Mouse (Mus musculus) heart, embryonic 16.5 days (tissue): Measurements from ENCODE around the gene Adam23. TPM values are rescaled to one million over a fixed set of nuclear protein-coding genes. Genes with fewer than 3 reads are reported as not detected.

Source experiments
- ATAC-seq: fragments of 200-750 bp; cut with Nextera tagmentation; replicated peaks from 2 replicates; pipeline ENCODE4 v1.8.0; 2017; ENCODE audit warnings: moderate number of reproducible peaks; ENCODE audit not compliant: insufficient read depth, low FRiP score; ENCODE audit errors: extremely low read depth
- H3K27ac ChIP-seq: fragments of 300-500 bp; sonication (generic); 2 replicates; pipeline ENCODE4 v1.5.1; 2014; ENCODE audit warnings: mild to moderate bottlenecking, low read length, control low read depth, moderate library complexity
- H3K27me3 ChIP-seq: fragments of 300-500 bp; sonication (generic); 2 replicates; pipeline ENCODE4 v1.6.1; 2014; ENCODE audit warnings: low read length, mixed read lengths; ENCODE audit not compliant: control insufficient read depth, insufficient read depth
- H3K36me3 ChIP-seq: fragments of 300-500 bp; sonication (generic); 2 replicates; pipeline ENCODE4 v1.6.1; 2014; ENCODE audit not compliant: control insufficient read depth, insufficient read depth
- H3K4me1 ChIP-seq: fragments of 300-500 bp; sonication (generic); 2 replicates; pipeline ENCODE4 v1.6.1; 2014; ENCODE audit warnings: low read length, mixed read lengths; ENCODE audit not compliant: control insufficient read depth, insufficient read depth
- H3K4me2 ChIP-seq: fragments of 300-500 bp; sonication (generic); 2 replicates; pipeline ENCODE4 v1.6.1; 2014; ENCODE audit warnings: low read depth, mild to moderate bottlenecking, control low read depth, low read length
- H3K4me3 ChIP-seq: fragments of 300-500 bp; sonication (generic); 2 replicates; pipeline ENCODE4 v1.5.1; 2014; ENCODE audit warnings: mild to moderate bottlenecking, control low read depth, low read length
- H3K9ac ChIP-seq: fragments of 300-500 bp; sonication (generic); 2 replicates; pipeline ENCODE4 v1.6.1; 2014; ENCODE audit warnings: low read length, control low read depth
- H3K9me3 ChIP-seq: fragments of 300-500 bp; sonication (generic); replicated peaks from 2 replicates; pipeline ENCODE4 v1.6.1; 2016; ENCODE audit warnings: low read length; ENCODE audit not compliant: control insufficient read depth
- WGBS: fragments of 180-500 bp; shearing (Covaris S2); extraction: QIAGEN DNeasy Blood & Tissue Kit; methylation state at CpG from one replicate; pipeline ENCODE4 v1.1.7; 2014; 5-methylcytosine and 5-hydroxymethylcytosine counted together
- polyA plus RNA-seq: library from polyadenylated mRNA; unstranded; fragments of >200 nt; fragmentation: Nextera tagmentation; extraction: Ambion mirVana; gene quantifications from 2 replicates; pipeline ENCODE4 v1.2.1, GENCODE M21; 2015

Adam23 gene
- polyA plus RNA-seq, 1 experiment from 2014 or later: 1.4 TPM

GRCm38 (mm10) chr1:63553039-63553438 is 107.3 kb downstream of the Adam23 start:
- no peak for ATAC-seq
- H3K36me3 ChIP-seq: no peaks in the 10 kb centered on the region
- H3K4me1 ChIP-seq: no peaks in the 10 kb centered on the region
- H3K4me2 ChIP-seq: no peak overlapping the region
- no peaks in the 10 kb centered on the region for H3K27me3 ChIP-seq
- H3K9me3 ChIP-seq: no peaks in the 10 kb centered on the region
- 62% methylated on average over 5 of the region's 5 CpGs for WGBS
- no peak overlapping the region for H3K27ac ChIP-seq
- H3K9ac ChIP-seq: no peak overlapping the region
- H3K4me3 ChIP-seq: no peak overlapping the region

- H3K27ac ChIP-seq: no peak overlapping the region
- H3K4me1 ChIP-seq: no peaks in the 10 kb centered on the region; the same call in 1 of the 2 replicates
- no peak for ATAC-seq
- WGBS: 72% methylated on average over 4 of the region's 4 CpGs
- H3K36me3 ChIP-seq: no peaks in the 10 kb centered on the region
- no peaks in the 10 kb centered on the region for H3K27me3 ChIP-seq
- no peak overlapping the region for H3K4me3 ChIP-seq
- no peaks in the 10 kb centered on the region for H3K9me3 ChIP-seq
- no peak overlapping the region for H3K9ac ChIP-seq
- no peak overlapping the region for H3K4me2 ChIP-seq
Measured at GRCm38 (mm10) chr1:63561772-63562520, 116.3 kb downstream of the Adam23 start.

GRCm38 (mm10) chr1:63563928-63564327 is 118.2 kb downstream of the Adam23 start:
- H3K27me3 ChIP-seq: no peaks in the 10 kb centered on the region
- no peak overlapping the region for H3K4me2 ChIP-seq
- no peak overlapping the region for H3K27ac ChIP-seq
- H3K4me1 ChIP-seq: no peaks in the 10 kb centered on the region; the same call in 1 of the 2 replicates
- no peak overlapping the region for H3K9ac ChIP-seq
- H3K36me3 ChIP-seq: no peaks in the 10 kb centered on the region
- H3K9me3 ChIP-seq: no peaks in the 10 kb centered on the region
- no peak for ATAC-seq
- WGBS: 65% methylated on average over 4 of the region's 4 CpGs
- no peak overlapping the region for H3K4me3 ChIP-seq

GRCm38 (mm10) chr1:63566501-63566900 is 120.8 kb downstream of the Adam23 start:
- no peaks in the 10 kb centered on the region; the same call in 1 of the 2 replicates for H3K4me1 ChIP-seq
- no peaks in the 10 kb centered on the region for H3K9me3 ChIP-seq
- H3K4me2 ChIP-seq: no peak overlapping the region
- WGBS: 30% methylated on average over 7 of the region's 7 CpGs
- no peak for ATAC-seq
- H3K27ac ChIP-seq: no peak overlapping the region
- H3K9ac ChIP-seq: no peak overlapping the region
- no peaks in the 10 kb centered on the region for H3K36me3 ChIP-seq
- no peaks in the 10 kb centered on the region for H3K27me3 ChIP-seq
- no peak overlapping the region for H3K4me3 ChIP-seq

DNA sequence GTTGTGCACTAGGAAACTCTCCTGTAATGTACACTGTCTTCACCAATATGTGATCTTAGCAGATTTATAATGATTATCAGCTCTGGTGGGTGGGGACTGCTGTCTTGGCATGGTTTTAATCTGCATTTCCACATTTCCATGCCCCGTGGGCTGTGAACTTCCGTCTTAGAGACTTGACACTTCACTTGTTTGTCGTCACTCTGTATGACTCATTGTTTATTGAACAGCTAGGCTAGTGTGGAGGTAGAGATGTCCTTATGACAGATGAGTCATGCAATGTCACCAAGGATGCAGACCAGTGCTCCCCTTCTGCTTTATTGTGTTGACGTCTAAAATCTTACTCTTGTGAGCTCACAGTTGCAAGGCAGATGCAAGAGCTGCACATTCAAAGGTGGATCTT is 121.3 kb downstream of the Adam23 start:
- Histone ChIP-seq H3K4me2 (no peak overlapping the region), H3K9me3 (no peaks in the 10 kb centered on the region), H3K4me1 (no peaks in the 10 kb centered on the region; the same call in 1 of the 2 replicates), H3K27ac (no peak overlapping the region), H3K4me3 (no peak overlapping the region), H3K36me3 (no peaks in the 10 kb centered on the region), H3K27me3 (no peaks in the 10 kb centered on the region), H3K9ac (no peak overlapping the region)
- 16% methylated on average over 4 of the region's 4 CpGs for WGBS
- no peak for ATAC-seq

DNA sequence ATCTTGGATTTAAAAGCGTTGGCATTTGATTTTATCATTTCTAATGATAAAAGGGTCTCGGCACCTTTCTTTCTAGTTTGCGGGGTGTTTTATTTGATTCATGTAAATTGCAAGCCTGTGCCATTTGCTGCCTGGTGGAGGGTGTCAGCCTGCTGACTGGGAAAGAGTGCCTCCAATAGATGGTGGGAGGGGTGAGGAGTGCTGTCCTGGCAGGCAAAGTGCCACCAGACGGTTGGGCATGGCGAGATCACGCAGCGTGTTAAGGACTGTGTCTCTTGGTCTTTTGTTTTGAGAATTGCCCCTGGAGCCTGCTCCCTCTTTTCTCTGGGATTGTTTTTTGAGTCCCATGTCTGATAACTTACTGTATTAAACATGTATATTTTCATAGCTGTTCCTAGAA is 126.5 kb downstream of the Adam23 start:
- no peaks in the 10 kb centered on the region for H3K9me3 ChIP-seq
- no peak overlapping the region for H3K27ac ChIP-seq
- no peak overlapping the region for H3K9ac ChIP-seq
- H3K27me3 ChIP-seq: no peaks in the 10 kb centered on the region
- no peak overlapping the region for H3K4me3 ChIP-seq
- no peak for ATAC-seq
- WGBS: 52% methylated on average over 7 of the region's 7 CpGs
- no peak overlapping the region for H3K4me2 ChIP-seq
- no peaks in the 10 kb centered on the region for H3K4me1 ChIP-seq
- no peaks in the 10 kb centered on the region for H3K36me3 ChIP-seq

DNA sequence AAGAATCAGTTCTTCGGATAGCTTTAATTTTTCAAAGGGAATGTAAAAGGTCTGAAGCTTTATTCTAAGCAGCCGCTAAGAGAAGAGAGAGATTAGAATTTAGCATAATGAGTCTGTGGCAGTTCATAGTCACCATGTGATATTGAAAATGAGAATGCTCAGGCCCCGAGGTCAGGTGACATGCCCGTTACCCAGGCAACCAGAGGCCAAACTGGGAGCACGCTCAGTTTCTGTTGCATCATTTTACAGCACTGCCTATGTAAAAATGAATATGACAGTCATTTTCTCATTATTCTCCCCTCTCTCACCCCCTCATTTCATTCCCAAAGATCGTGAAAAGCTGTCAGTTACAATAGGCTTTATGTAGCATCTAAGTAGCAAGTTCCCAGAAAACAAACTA is 127.7 kb downstream of the Adam23 start:
- no peak for ATAC-seq
- H3K27ac ChIP-seq: no peak overlapping the region
- no peaks in the 10 kb centered on the region for H3K4me1 ChIP-seq
- WGBS: 68% methylated on average over 6 of the region's 6 CpGs
- no peak overlapping the region for H3K4me2 ChIP-seq
- no peaks in the 10 kb centered on the region for H3K9me3 ChIP-seq
- no peaks in the 10 kb centered on the region for H3K36me3 ChIP-seq
- H3K4me3 ChIP-seq: no peak overlapping the region
- H3K9ac ChIP-seq: no peak overlapping the region
- no peaks in the 10 kb centered on the region for H3K27me3 ChIP-seq

- Histone ChIP-seq H3K9ac (no peak overlapping the region), H3K4me1 (no peaks in the 10 kb centered on the region), H3K27me3 (no peaks in the 10 kb centered on the region), H3K9me3 (no peaks in the 10 kb centered on the region), H3K36me3 (no peaks in the 10 kb centered on the region), H3K4me3 (no peak overlapping the region), H3K27ac (no peak overlapping the region), H3K4me2 (no peak overlapping the region)
- ATAC-seq: no peak
- WGBS: 61% methylated on average over 12 of the region's 12 CpGs
Measured at GRCm38 (mm10) chr1:63573864-63574611, 128.3 kb downstream of the Adam23 start.

GRCm38 (mm10) chr1:63576803-63577202 is 131.1 kb downstream of the Adam23 start:
- H3K27me3 ChIP-seq: no peaks in the 10 kb centered on the region
- H3K4me1 ChIP-seq: no peaks in the 10 kb centered on the region
- H3K27ac ChIP-seq: no peak overlapping the region
- no peak overlapping the region for H3K4me3 ChIP-seq
- no peaks in the 10 kb centered on the region for H3K9me3 ChIP-seq
- no peak for ATAC-seq
- no peak overlapping the region for H3K9ac ChIP-seq
- H3K4me2 ChIP-seq: no peak overlapping the region
- H3K36me3 ChIP-seq: no peaks in the 10 kb centered on the region
- 60% methylated on average over 5 of the region's 5 CpGs for WGBS
